Mouse (Mus musculus) limb, embryonic 14.5 days (tissue): ENCODE results near the gene Thy1. TPM values are rescaled to one million over a fixed set of nuclear protein-coding genes. Genes with fewer than 3 reads are reported as not detected.

Experiments used
- ATAC-seq: fragments of 200-750 bp; cut with Nextera tagmentation; 2 replicates; pipeline ENCODE4 v1.8.0; 2017; ENCODE audit warnings: low read depth, moderate number of reproducible peaks, moderate TSS enrichment; ENCODE audit not compliant: low FRiP score
- DNase-seq: peaks from one replicate; pipeline ENCODE4 v3.0.0-alpha.2; 2015; ENCODE audit warnings: low spot score
- H3K27ac ChIP-seq: fragments of 300-500 bp; sonication (generic); replicated peaks from 2 replicates; pipeline ENCODE4 v1.5.1; 2014; ENCODE audit warnings: low read depth, mild to moderate bottlenecking, low read length, moderate library complexity, mixed read lengths
- H3K27me3 ChIP-seq: fragments of 300-500 bp; sonication (generic); 2 replicates; pipeline ENCODE4 v1.6.1; 2014; ENCODE audit warnings: low read length, mixed read lengths; ENCODE audit not compliant: control insufficient read depth, insufficient read depth
- H3K36me3 ChIP-seq: fragments of 300-500 bp; sonication (generic); 2 replicates; pipeline ENCODE4 v1.6.1; 2014; ENCODE audit warnings: mild to moderate bottlenecking, low read length, moderate library complexity, mixed read lengths; ENCODE audit not compliant: control insufficient read depth, insufficient read depth
- H3K4me1 ChIP-seq: fragments of 300-500 bp; sonication (generic); 2 replicates; pipeline ENCODE4 v1.6.1; 2014; ENCODE audit warnings: antibody characterized with exemption, low read length, mixed read lengths; ENCODE audit not compliant: control insufficient read depth, insufficient read depth
- H3K4me2 ChIP-seq: fragments of 300-500 bp; sonication (generic); replicated peaks from 2 replicates; pipeline ENCODE4 v1.6.1; 2014; ENCODE audit warnings: low read depth, mild to moderate bottlenecking, low read length, moderate library complexity; ENCODE audit not compliant: severe bottlenecking
- H3K4me3 ChIP-seq: fragments of 300-500 bp; sonication (generic); replicated peaks from 2 replicates; pipeline ENCODE4 v1.5.1; 2014; ENCODE audit warnings: low read length
- H3K9ac ChIP-seq: fragments of 300-500 bp; sonication (generic); 2 replicates; pipeline ENCODE4 v1.6.1; 2014; ENCODE audit warnings: mild to moderate bottlenecking, low read depth, low read length, moderate library complexity; ENCODE audit not compliant: severe bottlenecking
- H3K9me3 ChIP-seq: fragments of 300-500 bp; sonication (generic); 2 replicates; pipeline ENCODE4 v1.6.1; 2016; ENCODE audit warnings: low read length; ENCODE audit not compliant: control insufficient read depth
- POLR2A ChIP-seq: fragments of 200-500 bp; IDR thresholded peaks from 2 replicates; pipeline ENCODE4 v1.8.0; 2012; ENCODE audit warnings: inconsistent platforms, mild to moderate bottlenecking, moderate library complexity, borderline replicate concordance; ENCODE audit not compliant: insufficient read depth, insufficient read length; ENCODE audit errors: extremely low read depth
- WGBS: fragments of 180-500 bp; shearing (Covaris S2); extraction: QIAGEN DNeasy Blood & Tissue Kit; methylation state at CpG from one replicate; pipeline ENCODE4 v1.1.7; 2014; 5-methylcytosine and 5-hydroxymethylcytosine counted together
- polyA plus RNA-seq, 2 experiments: library from polyadenylated mRNA; depleted of rRNA in 1 of 2; stranded (reverse) in 1 of 2; unstranded in 1 of 2; fragments of >200 nt; fragmentation: Nextera tagmentation in 1 of 2; extraction: Ambion mirVana in 1 of 2; gene quantifications; 2 replicates each; pipeline versions ENCODE4 v1.2.1 to v1.2.3; 2012 to 2014

The Thy1 gene
- polyA plus RNA-seq, 2 experiments, result 17.2 to 49.8 TPM

DNA sequence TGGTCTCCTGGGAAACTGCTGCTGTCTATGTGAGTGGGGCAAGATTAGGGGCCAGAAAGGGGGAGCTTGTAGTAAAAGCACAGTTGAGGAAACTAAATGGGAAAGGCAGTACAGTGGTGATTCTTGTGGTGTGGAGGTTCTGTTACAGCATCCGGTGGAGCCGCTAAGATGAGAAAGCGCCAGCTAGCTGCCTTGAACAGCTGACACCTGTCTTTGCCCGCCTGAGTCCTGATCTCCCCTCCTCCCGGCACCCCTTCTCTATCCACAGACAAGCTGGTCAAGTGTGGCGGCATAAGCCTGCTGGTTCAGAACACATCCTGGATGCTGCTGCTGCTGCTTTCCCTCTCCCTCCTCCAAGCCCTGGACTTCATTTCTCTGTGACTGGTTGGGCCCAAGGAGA lies 3.9 kb downstream of the Thy1 start:
- ATAC-seq (no peak), DNase-seq (peak; percentile 38)
- TF ChIP-seq POLR2A, result no peak
- H3K4me3 ChIP-seq, result no peak overlapping the region
- WGBS, result 64% methylated on average over 6 of the region's 6 CpGs
- peaks cover 10% of the 10 kb centered on the region; the same call in 1 of the 2 replicates for H3K4me1 ChIP-seq
- H3K4me2 ChIP-seq, result no peak overlapping the region
- no peaks in the 10 kb centered on the region for H3K9me3 ChIP-seq
- H3K27me3 ChIP-seq, result peaks cover 23% of the 10 kb centered on the region
- no peak overlapping the region for H3K27ac ChIP-seq
- no peaks in the 10 kb centered on the region for H3K36me3 ChIP-seq
- no peak overlapping the region for H3K9ac ChIP-seq

DNA sequence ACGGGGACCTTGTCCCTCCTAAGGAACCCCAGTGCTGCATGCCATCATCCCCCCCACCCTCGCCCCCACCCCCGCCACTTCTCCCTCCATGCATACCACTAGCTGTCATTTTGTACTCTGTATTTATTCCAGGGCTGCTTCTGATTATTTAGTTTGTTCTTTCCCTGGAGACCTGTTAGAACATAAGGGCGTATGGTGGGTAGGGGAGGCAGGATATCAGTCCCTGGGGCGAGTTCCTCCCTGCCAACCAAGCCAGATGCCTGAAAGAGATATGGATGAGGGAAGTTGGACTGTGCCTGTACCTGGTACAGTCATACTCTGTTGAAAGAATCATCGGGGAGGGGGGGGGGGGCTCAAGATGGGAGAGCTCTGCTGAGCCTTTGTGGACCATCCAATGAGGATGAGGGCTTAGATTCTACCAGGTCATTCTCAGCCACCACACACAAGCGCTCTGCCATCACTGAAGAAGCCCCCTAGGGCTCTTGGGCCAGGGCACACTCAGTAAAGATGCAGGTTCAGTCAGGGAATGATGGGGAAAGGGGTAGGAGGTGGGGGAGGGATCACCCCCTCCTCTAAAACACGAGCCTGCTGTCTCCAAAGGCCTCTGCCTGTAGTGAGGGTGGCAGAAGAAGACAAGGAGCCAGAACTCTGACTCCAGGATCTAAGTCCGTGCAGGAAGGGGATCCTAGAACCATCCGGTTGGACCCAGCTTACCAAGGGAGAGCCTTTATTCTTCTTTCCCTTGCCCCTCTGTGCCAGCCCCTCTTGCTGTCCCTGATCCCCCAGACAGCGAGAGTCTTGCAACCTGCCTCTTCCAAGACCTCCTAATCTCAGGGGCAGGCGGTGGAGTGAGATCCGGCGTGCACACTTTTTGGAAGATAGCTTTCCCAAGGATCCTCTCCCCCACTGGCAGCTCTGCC lies 4.6 kb downstream of the Thy1 start:
- TF ChIP-seq POLR2A, result no peak

DNA sequence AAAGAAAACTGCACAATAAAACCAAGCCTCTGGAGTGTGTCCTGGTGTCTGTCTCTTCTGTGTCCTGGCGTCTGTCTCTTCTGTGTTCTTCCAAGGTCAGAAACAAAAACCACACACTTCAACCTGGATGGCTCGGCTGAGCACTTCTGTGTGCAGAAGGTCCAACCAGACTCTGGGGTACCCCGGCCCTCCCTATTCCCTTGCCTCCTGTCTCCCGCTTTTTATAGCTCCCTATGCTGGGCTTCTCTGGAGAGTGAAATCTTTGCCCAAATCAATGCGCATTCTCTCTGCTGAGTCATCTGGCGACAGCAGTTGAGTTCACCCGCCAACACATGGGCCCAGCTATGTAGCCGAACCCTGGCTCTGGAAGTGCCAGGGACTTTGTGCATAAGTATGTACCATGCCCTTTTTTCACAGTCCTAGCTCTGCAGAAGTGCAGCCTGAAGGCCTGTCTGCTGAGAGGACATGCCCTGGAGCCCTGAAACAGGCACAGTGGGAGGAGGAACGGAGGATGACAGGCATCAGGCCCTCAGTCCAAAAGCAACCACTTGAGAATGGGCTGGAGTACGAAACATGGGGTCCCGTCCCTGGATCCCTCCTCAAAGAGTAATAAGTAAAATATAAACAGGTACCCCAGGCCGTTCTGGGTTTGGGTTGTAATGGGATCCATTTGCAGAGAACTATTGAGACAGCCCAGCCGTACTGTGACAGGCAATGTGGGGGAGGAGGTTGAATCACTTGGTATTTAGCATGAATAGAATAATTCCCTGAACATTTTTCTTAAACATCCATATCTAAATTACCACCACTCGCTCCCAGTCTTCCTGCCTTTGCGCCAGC lies 5.6 kb downstream of the Thy1 start:
- 66% methylated on average over 15 of the region's 15 CpGs for WGBS

More for the DNA sequence above, 4.6 kb downstream of the Thy1 start:
- Histone ChIP-seq H3K4me3 (no peak overlapping the region), H3K27ac (no peak overlapping the region), H3K4me2 (no peak overlapping the region), H3K27me3 (peaks cover 23% of the 10 kb centered on the region), H3K4me1 (peaks cover 10% of the 10 kb centered on the region; the same call in 1 of the 2 replicates), H3K9me3 (no peaks in the 10 kb centered on the region), H3K36me3 (no peaks in the 10 kb centered on the region), H3K9ac (no peak overlapping the region)
- WGBS, result 68% methylated on average over 14 of the region's 14 CpGs
- DNase-seq (no peak), ATAC-seq (no peak)

DNA sequence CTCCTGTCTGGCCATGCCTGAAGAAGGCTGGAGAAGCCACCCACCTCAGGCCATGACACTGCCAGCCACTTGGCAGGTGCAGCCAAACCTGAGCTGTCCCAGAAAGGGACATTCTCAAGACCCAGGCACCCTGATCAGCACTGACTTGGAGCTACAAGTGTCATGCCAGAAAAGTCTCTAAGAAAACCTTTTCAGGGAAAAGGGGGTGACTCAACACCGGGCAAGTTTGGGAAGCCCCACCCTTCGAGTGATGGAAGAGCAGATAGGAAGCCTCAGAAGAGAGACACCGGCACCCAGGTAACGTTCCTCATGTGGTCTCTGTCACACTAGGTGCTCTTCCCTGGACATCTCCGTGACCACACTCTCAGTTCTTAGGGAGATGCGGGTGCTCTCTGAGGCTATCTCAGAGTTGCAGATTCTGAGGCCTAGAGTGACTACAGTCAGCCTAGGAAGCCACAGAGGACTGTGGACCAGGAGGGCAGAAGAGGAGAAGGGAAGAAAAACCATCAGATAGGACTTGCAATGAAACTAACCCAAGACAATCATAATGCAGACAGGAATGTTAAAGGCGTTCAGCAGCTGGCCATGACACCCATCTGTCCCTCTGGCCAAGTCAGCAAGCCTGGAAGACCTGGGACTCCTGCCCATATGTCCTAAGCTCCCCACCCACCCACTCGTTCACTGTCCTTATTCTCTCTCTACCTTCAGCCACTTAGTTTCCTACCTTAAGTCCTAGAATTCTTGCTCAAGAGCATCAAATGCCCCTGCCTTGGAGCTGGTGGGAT lies 6.4 kb downstream of the Thy1 start:
- DNase-seq (no peak), ATAC-seq (no peak)
- no peaks in the 10 kb centered on the region for H3K4me1 ChIP-seq
- no peak overlapping the region for H3K9ac ChIP-seq
- H3K27me3 ChIP-seq, result peaks cover 6% of the 10 kb centered on the region
- H3K36me3 ChIP-seq, result no peaks in the 10 kb centered on the region
- H3K27ac ChIP-seq, result no peak overlapping the region
- TF ChIP-seq POLR2A, result no peak
- no peak overlapping the region for H3K4me3 ChIP-seq
- no peak overlapping the region for H3K4me2 ChIP-seq
- WGBS, result 83% methylated on average over 8 of the region's 8 CpGs
- no peaks in the 10 kb centered on the region for H3K9me3 ChIP-seq

More for the DNA sequence above, 5.6 kb downstream of the Thy1 start:
- Histone ChIP-seq H3K4me3 (no peak overlapping the region), H3K9ac (no peak overlapping the region), H3K27ac (no peak overlapping the region), H3K36me3 (no peaks in the 10 kb centered on the region), H3K9me3 (no peaks in the 10 kb centered on the region), H3K4me2 (no peak overlapping the region), H3K4me1 (0 out of 2 replicates have a peak, but pooled peaks cover 1% of the 10 kb centered on the region), H3K27me3 (peaks cover 14% of the 10 kb centered on the region)
- TF ChIP-seq POLR2A, result no peak
- ATAC-seq (no peak), DNase-seq (no peak)
